Mouse (Mus musculus): ENCODE measurements at regions not wholly inside any gene's neighbourhood (a gene's known extent, or its start where the extent isn't known, plus 50 kb on each side); places are given as distances from the start of the nearest gene placed in this dataset.

DNA sequence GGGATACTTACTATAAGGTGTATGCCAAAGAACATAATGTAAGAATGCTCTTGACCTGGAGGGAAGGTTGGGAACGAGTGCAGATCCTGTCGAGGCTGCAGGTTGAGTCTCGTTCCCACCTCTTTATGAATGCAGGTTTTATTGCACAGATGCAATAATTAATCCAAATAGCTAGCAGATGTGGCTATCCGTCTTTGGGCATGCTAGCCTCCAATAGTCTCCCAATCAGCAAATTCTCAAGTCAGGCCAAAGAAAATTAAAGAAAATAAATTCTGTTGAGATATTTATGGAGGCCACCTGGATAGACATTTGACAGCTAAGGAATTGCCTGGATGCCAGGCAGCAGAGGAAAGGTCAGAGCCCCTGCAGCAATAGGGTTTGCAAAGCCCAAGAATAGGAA is 175.7 kb upstream of the Spag17 start:
- DNase-seq (ENCODE audit: low spot score in 2 of 2): no peak

DNA sequence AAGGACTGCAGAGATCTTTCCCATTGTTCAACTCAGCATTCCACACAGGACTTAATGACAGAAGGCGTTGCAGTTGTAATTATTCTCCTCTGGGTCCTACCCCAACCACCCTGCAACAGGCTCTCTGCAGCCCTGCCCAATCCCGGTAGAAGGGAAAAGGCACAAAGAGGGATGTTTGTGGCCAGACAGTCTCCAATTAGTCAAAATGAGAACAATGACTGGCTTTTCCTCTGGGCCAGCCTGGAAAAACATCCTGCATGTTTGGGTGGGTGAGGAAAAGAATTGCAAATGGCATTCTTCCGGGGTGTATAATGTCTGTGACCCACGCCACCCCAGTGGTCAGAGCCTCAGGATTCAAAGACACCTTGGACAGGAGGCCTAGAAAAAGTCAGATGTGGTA is 168.8 kb upstream of the Spag17 start:
- no peak for DNase-seq (ENCODE audit: low spot score in 2 of 2)

DNA sequence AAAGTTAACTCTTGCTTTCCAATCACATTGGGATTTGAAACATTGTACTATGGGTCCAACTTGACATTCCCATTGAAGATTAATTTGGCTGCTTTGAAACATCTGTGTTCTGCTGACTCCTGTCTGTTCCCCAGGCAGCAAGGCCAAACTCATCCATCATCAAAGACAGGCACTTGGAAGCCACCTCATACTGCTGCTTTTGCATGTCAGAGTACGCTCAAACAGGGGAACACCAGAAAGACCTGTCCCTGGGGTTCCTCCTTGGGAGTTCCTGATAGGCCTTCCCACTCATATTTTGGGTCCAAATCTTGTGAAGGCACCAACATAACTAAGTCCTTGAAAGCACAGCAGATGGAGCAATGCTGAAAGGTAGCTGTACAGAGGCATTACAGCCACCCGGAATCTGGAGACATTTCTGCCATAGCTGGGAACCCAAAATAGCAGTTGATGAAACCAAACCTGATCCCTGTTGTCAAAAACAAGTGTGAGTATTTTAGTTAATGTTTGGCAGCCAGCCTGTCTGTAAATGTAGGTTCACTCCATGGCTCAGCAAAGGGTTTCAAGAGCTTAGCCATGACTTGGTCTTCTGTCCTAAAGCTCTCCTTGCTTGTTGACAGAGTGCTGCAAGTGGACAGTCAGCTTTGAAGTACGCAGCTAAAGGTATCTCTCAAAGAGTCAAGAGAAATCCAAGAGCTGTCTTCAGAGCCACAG is 147.0 kb upstream of the Spag17 start:
- DNase-seq (ENCODE audit: low spot score in 2 of 2): no peak

- DNase-seq (ENCODE audit: low spot score in 2 of 2): no peak
Measured at GRCm38 (mm10) chr3:99739654-99740053, 145.6 kb upstream of the Spag17 start.

- DNase-seq (ENCODE audit: low spot score in 2 of 2): no peak
Measured at GRCm38 (mm10) chr3:99741249-99742222, 143.7 kb upstream of the Spag17 start.

GRCm38 (mm10) chr3:99749725-99750124 is 135.5 kb upstream of the Spag17 start:
- no peak for DNase-seq (ENCODE audit: low spot score in 2 of 2)

DNA sequence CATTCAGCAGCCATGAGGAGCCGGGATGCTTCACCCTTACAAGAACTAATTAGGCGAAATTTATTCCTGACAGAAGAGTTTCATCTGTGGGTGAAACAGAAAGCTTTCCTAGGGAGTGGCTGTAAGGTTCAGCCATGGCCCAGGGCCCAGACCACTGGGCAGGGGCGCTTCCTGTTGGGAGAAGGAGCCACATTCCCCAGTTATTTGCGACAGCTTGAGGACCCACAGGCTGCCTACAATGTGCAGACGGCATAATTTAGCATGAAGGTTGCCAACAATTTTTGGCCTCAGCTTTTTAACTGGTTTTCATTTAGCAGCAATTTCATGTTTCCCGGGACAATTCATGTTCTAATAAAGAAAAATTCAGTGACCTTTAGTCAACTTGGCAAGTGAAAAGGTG is 106.7 kb upstream of the Spag17 start:
- DNase-seq (ENCODE audit: low spot score in 2 of 2): peak; percentile 24 to 34

DNA sequence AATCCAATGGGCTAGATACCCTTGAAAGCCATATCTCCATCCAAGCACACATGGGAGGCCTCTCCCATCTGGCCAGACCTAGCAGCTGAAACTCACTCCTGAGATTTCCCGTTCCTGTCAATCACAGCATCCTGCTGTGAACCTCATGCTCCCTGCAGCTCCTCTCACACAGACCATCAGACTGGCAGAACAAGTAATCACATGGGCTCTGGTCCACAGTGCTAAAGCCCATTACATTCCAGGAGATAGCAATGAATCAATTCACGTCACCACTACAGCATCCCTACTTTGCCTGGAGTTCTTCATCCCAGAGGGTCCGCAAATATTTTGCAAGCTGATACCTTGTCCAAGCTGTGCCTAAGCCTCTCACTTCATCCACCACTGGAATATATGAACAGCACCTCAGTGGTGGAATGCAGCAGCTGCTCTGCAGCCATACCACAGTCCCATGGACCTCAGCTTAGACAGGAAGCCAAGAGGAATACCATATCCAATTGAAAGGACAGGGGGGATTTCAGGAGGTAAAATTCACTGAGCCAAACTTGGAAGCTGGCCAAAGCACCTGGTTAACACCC is 99.2 kb upstream of the Spag17 start:
- DNase-seq (ENCODE audit: low spot score in 2 of 2): no peak

DNA sequence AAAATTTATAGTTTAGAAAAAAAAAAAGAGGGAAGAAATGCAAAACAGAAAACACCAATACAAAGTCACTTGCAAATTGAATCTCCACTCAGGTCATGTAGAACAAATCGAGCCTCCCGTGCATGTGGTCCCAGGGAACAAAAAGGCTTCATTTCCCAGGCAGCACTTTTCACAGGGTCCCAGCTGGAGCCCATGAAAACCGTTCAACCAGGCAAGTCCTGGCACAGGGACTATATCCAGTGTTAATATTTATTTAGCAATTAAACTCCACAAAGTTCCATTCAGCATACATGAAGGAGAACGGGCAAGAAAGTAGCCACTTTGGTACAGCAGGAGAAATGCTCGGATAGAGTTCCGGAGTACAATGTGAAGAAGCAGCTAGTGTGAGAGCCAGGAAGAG is 93.9 kb upstream of the Spag17 start:
- no peak for DNase-seq (ENCODE audit: low spot score in 2 of 2)

- no peak for DNase-seq (ENCODE audit: low spot score in 2 of 2)
Measured at GRCm38 (mm10) chr3:99793622-99794021, 91.6 kb upstream of the Spag17 start.

DNA sequence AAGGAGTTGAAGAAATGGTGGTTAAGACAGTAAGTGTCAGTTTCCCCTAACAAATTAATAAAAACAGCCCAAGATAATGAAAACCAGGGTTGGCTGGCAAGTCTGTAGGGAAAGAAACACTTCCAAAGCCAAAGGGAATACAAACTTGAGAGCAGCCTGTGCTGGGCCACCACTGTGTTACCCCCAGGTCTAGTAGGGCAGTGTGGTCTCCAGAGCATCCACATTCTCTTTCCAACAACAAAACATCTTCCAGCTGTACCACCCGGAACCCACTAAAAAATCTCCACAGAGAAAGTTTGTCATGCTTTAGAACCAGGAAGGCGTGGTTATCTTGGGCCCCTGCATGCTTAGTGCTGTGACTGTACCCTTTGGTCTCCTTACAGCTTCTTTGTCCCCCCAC is 89.4 kb upstream of the Spag17 start:
- DNase-seq (ENCODE audit: low spot score in 2 of 2): no peak

- no peak for DNase-seq (ENCODE audit: low spot score in 2 of 2)
Measured at GRCm38 (mm10) chr3:99797791-99798190, 87.4 kb upstream of the Spag17 start.

DNA sequence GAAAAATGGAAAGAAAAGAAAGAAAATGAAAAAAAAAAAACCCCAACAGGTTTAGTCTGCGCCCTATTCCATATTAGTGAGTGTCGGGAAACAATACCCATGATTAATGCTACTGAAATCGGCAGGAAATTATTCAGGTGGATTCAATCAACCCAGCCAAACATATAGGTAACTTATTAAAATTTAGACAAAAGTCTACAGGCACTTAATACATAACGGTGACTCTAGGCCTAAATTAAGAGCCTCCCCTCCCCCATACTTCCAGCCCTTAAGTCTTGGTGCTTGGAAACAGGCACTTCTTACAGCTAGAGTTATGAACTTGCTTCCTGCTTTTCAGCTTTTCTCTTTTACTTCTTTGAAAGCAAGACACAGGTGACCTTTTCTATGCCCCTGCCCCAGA is 74.7 kb upstream of the Spag17 start:
- no peak for DNase-seq (ENCODE audit: low spot score in 2 of 2)

DNA sequence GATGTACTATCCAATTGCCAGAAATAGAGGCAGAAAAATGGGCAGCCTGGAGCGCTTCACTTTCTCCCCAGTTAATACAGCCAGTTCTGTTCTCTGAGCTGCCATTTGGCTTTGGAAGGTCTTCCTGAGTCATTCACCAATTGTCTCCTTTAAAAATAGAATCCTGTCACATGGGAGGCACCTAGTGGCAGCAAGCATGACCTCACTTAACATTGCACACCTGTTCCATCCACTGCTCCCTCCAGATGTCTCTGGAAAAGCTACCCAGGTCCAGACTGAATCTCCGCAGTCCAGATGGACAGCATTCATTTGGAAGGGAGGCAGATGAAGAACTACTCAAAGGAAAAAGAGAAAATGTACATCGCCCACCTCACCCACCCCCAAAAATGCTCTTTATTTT is 73.9 kb upstream of the Spag17 start:
- DNase-seq (ENCODE audit: low spot score in 2 of 2): peak in 1 of 2 experiments; percentile 11

GRCm38 (mm10) chr3:99812836-99813235 is 72.4 kb upstream of the Spag17 start:
- no peak for DNase-seq (ENCODE audit: low spot score in 2 of 2)

DNA sequence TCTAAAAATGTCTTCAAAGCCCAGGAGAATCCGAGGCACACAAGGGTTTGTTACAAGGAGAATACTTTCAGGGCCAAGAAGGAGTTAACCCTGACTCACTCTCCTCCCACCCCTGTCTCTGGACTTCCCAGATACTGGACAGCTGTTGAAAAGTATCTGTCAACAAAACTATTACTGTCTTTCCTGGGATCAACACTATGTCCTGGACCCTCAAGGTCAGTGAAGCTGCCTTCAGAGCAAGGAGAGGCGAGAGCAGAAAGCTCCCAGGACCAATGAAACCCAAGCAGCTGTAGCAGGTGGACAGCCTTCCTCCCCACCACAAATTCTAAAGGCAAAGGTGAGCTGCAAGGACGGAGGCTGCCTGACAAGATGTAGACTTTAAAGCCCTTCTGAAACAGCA is 70.1 kb upstream of the Spag17 start:
- DNase-seq (ENCODE audit: low spot score in 2 of 2): no peak

DNA sequence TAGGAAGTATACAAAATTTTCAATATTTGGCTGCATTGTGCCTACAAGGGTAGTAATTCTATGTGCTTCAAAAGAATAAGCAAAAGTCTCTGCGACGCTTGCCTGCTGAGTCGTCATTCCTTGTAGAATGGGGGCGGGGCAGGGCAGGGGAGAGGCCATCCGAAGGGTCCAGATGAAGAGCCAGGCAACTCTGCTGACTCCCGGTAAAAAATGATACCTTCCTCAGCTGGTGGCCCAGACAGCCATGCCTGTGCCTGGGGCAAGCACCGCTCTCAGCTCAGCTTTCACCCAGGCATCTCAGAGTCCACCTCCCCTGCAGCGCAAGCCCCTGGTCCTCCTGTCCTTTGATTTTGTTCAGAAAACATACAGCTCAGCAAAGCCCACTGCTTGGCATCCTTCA is 67.2 kb upstream of the Spag17 start:
- DNase-seq (ENCODE audit: low spot score in 2 of 2): no peak

DNA sequence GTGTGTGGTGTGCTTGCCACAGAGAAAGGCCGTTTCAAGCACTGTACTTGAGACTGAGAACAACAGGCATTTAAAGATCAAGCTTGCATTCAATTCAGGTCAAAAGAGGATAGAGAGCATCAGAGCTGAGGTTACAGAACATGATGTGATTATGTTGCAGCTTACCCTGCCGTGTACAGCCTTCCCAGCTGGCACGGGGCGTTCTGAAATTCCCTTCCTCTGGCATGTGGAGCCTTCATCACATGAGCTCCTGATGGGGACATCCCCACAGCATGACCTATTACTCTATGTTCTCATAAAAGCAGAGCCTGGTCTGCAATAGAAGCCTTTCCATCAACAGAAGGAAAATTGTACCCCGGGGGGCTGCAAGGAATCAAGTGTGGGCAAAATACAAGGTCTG is 62.5 kb upstream of the Spag17 start:
- no peak for DNase-seq (ENCODE audit: low spot score in 2 of 2)

DNA sequence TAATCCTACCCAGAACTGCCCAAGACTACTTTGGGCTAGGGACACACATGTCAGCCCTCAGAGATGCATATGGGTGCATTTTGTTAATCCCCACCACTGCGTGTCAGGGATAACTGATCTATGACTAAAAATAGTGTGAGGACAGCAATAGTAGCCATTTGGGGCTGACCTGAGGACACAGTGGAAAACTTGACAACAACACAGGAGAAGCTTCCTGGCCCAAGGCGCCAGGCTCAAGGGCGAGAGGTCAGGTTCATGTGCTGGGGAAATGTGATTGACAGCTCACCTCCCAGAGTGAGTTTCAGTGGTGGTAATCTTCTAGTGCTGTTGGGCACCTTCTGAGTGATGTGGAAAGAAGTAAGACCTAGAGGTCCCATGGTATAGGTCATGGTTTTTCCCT is 62.0 kb upstream of the Spag17 start:
- no peak for DNase-seq (ENCODE audit: low spot score in 2 of 2)
